Mouse (Mus musculus) right cerebral cortex, postnatal 14 days (tissue): Measurements from ENCODE around the gene Psmd5.
"Not testable (repeated sequence)": the region's sequence is repeated elsewhere in the genome, so short reads cannot be mapped to it uniquely, and the experiment has no call there.

Experiments
- DNase-seq: peaks from one replicate; pipeline ENCODE4 v3.0.0; 2022

Gene Psmd5

DNA sequence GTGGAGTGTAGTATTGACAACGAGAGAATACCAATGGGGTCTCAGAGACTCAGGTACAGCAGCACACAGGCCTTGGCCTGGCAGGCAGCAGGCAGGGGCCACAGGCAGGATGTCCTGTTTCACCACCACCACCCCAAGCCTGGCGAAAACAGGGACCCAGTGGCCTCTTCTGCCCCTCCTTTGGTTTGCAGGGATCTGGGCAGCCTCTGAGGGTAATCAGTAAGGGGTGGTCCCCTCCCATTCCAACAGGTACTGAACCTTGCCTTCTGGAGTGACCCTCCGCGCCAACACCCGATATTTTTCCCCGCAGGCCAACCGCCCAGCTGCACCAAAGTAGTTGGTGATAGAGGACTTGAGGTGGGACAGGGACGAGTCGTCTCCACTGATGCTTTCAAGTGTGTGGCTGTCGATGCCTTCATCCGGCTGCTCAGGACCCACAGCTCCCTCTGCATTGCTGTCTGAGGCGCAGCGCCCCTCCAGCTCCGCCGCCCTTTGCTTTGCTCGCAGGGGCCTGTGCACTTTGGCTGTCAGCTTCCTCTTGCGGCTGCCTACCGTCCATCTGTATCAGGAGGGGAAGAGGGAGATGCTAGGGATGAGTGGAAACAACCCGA is 20.8 kb upstream of the Psmd5 start:
- no peak for DNase-seq

- no peak for DNase-seq
Measured at GRCm38 (mm10) chr2:34893950-34894349, 19.2 kb upstream of the Psmd5 start.

GRCm38 (mm10) chr2:34884186-34884585 is 9.4 kb upstream of the Psmd5 start:
- DNase-seq = no peak

GRCm38 (mm10) chr2:34883190-34883589 is 8.4 kb upstream of the Psmd5 start:
- no peak for DNase-seq

GRCm38 (mm10) chr2:34882757-34883156 is 8.0 kb upstream of the Psmd5 start:
- no peak for DNase-seq

- DNase-seq = no peak
Measured at GRCm38 (mm10) chr2:34880054-34880453, 5.3 kb upstream of the Psmd5 start.

DNA sequence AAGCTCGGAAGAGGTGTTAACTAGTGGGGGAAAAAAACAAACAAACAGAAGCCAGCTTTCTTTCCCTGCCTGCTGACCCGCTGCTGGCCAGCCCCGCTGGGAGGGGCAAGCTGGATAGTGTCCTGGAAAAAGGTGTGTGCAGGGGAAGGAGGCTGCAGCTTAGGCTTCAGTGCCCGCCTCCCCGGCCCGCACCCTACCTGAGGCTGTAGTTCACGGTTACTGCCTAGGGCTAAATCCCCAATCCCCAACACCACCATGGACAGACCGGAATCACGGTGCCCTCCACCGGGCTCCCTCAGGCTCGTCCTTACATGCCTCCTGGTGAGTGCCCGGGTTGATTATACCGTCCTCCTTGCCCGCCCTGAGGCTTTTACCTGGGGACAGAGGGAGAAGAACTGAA is 497 bp downstream of the Psmd5 start, which contains the start of gene Cutal:
Cutal (plus strand) TSS at position 126 of the 400 bp plus-strand sequence.
- no peak for DNase-seq

DNA sequence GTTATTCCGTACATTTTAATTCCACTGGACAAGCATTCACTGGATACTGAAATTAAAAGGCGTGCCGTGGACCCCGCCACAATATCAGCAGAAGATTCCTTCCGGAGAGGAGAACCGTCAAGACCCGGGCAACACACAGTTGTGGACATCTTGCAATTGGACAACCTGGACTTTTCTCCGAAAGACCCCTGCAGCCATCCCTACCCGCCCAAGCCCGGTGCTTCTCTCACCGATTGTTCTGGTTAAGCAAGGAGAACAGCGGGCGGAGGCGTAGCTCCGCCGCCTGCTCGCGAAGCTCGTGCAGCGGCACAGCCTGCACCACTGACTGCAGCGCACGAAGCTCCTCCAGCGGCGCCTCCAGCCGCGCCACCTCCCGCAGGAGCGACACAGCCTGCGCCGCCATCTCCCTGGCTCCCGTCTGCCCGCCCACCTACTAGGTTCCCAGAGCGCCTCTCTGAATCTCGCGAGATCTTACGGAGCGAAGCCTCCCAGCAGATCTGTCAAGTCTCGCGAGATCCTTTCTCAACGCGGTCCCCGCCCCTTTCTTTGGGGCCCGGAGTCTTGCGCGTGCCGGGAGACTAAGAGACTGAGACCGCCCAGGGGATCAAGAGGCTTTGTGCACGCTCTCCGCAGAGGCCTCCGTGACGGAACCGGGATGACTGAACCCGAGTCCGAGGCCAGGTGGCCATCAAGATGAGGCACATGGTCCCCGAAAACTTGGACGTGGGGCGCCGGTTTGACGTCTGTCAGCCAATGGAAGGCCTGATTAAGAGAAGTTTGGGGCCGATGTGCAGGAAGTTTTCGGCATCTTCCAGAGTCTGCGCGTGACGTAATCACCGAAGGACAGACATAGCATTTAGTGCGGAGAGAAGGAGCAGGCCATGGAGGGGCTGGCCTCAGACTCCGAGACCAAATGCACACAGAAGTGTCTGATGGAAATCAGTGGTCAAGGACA is 4.0 kb downstream of the Psmd5 start:
- peak; percentile 88 for DNase-seq

- DNase-seq = no peak
Measured at GRCm38 (mm10) chr2:34869680-34870079, 5.1 kb downstream of the Psmd5 start.

DNA sequence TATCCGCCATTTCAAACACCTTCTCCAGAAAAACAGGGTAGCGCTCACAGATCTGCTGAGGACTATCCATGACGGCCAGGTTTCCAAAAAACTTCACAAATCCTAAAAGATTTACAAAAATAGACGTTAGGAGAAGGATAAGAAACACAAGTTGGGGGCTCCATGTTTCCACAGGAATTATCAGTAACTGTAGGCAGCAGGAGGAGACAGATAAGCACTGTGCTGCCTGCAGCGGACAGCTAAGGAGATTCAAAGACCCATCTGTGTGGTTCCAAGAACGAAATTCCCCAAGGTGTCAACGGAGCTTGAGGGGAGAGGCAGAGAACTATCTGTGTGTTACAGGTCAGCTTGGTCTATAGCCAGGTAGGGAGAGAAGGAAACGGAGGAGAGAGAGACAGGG is 17.0 kb downstream of the Psmd5 start:
- no peak for DNase-seq

GRCm38 (mm10) chr2:34855265-34855664 is 19.5 kb downstream of the Psmd5 start:
- DNase-seq = no peak

- no peak for DNase-seq
Measured at GRCm38 (mm10) chr2:34847702-34848101, 27.1 kb downstream of the Psmd5 start.

GRCm38 (mm10) chr2:34843211-34843939 is 31.4 kb downstream of the Psmd5 start:
- no peak for DNase-seq

DNA sequence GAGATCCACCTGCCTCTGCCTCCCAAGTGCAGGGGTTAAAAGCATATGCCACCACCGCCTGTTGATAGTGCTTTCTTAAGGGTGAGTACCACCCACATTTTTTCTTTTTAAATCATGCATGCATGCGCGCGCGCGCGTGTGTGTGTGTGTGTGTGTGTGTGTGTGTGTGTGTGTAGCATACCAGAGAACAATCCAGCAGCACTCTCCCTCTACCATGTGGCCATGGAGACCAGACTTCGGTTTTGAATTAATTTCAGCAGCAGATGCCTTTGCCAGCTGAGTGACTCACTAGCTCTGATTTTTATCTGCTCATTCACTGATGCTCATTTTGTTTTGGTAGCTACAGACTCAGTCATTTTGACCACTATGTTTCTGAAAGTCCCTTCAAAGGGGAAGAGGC is 33.1 kb downstream of the Psmd5 start:
- DNase-seq = peak; percentile 55

DNA sequence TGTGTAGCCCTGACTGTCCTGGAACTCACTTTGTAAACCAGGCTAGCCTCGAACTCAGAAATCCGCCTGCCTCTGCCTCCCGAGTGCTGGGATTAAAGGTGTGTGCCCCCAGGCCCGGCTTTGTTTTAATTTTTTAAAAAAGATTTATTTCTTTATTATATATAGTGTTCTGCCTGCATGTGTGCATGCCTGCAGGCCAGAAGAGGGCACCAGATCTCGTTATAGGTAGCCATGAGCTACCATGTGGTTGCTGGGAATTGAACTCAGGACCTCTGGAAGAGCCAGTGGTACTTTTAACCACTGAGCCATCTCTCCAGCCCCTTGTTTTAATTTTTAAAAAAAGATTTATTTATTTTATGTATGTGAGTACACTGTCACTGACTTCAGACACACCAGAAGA is 34.6 kb downstream of the Psmd5 start:
- not testable (repeated sequence) for DNase-seq

- DNase-seq = no peak
Measured at GRCm38 (mm10) chr2:34835669-34836068, 39.1 kb downstream of the Psmd5 start.

GRCm38 (mm10) chr2:34833624-34834023 is 41.1 kb downstream of the Psmd5 start:
- no peak for DNase-seq

DNA sequence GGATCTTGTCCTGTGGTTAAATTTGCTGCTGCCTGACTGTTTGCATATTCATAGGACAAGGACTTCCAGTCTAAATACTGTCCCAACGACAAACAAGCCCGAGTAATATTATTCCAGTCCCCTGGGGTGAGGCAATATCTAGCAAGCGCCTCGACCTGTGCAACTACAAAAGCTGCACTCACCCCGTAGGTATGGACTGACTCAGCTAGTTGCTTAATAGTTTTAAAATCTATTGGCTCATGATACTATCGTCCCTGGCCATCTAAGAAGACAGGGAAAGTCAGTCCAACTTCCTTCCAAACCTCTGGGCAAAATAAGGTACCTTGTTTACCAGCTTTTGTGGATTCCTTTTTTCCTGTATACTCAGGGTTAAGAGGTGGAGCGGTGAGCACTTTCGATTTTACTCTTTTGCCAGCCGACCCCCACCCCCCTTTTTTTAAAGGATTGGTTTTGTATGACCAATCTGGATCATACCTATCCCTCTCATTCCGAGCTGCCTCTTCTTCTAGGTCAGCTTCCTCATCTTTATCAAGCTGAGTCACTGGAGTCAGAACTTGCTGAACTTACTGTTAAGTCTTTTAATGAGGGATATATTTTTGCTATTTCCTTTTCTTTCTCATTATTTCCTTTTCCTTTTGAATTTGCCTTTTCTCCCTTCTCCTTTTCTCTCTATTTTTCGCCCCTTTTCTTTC is 41.9 kb downstream of the Psmd5 start, which contains the start of gene Gm34653:
Gm34653 (plus strand) TSS at position 242 of the 692 bp plus-strand sequence.
- DNase-seq = not testable (repeated sequence)

DNA sequence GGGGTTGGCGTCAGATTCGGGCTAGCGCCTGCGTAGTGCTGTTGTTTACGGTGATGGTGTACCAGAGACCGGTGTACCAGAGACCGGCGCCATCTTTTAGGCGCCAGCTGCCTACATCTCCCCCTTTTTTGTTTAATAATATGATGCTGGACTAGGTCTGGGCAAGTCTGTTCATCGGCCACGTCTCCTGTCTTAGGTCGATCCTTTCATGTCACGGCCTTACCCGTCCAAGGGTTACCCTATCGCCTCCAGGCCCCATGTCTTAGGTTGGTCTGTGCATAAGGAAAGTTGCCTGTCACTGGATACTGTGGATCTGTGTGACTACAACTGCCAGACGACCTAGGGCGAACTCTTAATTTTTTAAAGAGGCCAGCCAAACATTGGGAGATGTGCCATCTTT is 44.7 kb downstream of the Psmd5 start:
- not testable (repeated sequence) for DNase-seq

GRCm38 (mm10) chr2:34828026-34828425 is 46.7 kb downstream of the Psmd5 start:
- DNase-seq = no peak

DNA sequence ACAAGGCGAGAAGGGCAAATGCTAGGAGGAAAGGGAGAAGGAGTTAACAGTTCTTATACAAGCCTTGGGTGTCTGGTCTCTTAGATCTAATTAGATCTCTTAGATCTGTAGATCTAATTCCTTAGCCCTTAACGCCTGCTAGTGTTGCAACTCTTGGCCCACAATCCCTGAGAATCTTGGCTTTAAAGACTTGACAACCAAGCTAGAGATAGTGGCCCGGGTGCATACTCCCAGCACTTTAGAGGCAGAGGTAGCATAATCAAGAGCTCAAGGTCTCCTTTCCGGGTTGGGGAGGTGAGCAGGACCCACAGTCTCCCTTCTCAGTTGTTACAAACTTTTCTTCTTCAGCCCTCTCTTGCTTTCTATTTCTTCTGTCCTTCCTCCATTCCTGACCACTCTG is 47.2 kb downstream of the Psmd5 start:
- no peak for DNase-seq

GRCm38 (mm10) chr2:34826460-34827231 is 48.1 kb downstream of the Psmd5 start:
- DNase-seq = no peak
